16 mouse cellular contexts compared by ENCODE assay signal in genomic region chr5:35399704-35400320, GRCm38 (mm10). TPM values are rescaled to one million over a fixed set of nuclear protein-coding genes. Genes with fewer than 3 reads are reported as not detected.
DNase-seq lines count a peak whose midpoint lies in the region; ATAC-seq lines count a peak whose summit lies in the region.
"Had no signal": no experiment of that assay in that cellular context is flagged by ENCODE, and none has a peak within 500 bp of the region (broad histone marks: within the 10 kb centered on the region; RNA-seq: fewer than 3 reads in every experiment).

No protein-coding gene starts in this region.

- H3K27ac ChIP-seq in forebrain, embryonic 15.5 days (replicated peaks), result no peak overlapping the region
- H3K27ac ChIP-seq in forebrain, embryonic 16.5 days (ENCODE audit: low read length), result no peak overlapping the region
- H3K27ac ChIP-seq in neural tube, embryonic 15.5 days (replicated peaks), result no peak overlapping the region
- H3K27ac ChIP-seq in limb, embryonic 11.5 days (replicated peaks; ENCODE audit: low read depth, low read length), result no peak overlapping the region
- H3K27ac ChIP-seq: neural tube, embryonic 13.5 days had no signal

- H3K4me3 ChIP-seq in forebrain, embryonic 15.5 days, result 0 out of 2 replicates have a peak overlapping the region, but pooled peaks have one; percentile 3
- H3K4me3 ChIP-seq in forebrain, embryonic 16.5 days (replicated peaks; ENCODE audit: low read length), result no peak overlapping the region
- H3K4me3 ChIP-seq in neural tube, embryonic 15.5 days (replicated peaks), result no peak overlapping the region
- H3K4me3 ChIP-seq in limb, embryonic 11.5 days (ENCODE audit: low read depth, low read length), result no peak overlapping the region
- H3K4me3 ChIP-seq: neural tube, embryonic 13.5 days had no signal

- no peak overlapping the region for H3K4me2 ChIP-seq in forebrain, embryonic 15.5 days (replicated peaks)
- H3K4me2 ChIP-seq in forebrain, embryonic 16.5 days (ENCODE audit: low read length), result no peak overlapping the region; the same call in 1 of the 2 replicates
- no peak overlapping the region for H3K4me2 ChIP-seq in neural tube, embryonic 15.5 days
- no peak overlapping the region for H3K4me2 ChIP-seq in limb, embryonic 11.5 days (ENCODE audit: low read depth, severe bottlenecking)
- H3K4me2 ChIP-seq: lung, embryonic 14.5 days; neural tube, embryonic 13.5 days had no signal

- no peak overlapping the region for H3K9ac ChIP-seq in forebrain, embryonic 15.5 days (replicated peaks)
- H3K9ac ChIP-seq in forebrain, embryonic 16.5 days (replicated peaks; ENCODE audit: low read depth, low read length), result no peak overlapping the region
- H3K9ac ChIP-seq in neural tube, embryonic 15.5 days (replicated peaks), result no peak overlapping the region
- H3K9ac ChIP-seq in limb, embryonic 11.5 days (ENCODE audit: low read length), result no peak overlapping the region
- H3K9ac ChIP-seq: lung, embryonic 14.5 days; neural tube, embryonic 13.5 days had no signal

- peaks cover 18% of the 10 kb centered on the region for H3K4me1 ChIP-seq in forebrain, embryonic 15.5 days
- H3K4me1 ChIP-seq in forebrain, embryonic 16.5 days (replicated peaks; ENCODE audit: control insufficient read depth, insufficient read depth, low read length), result peaks cover 12% of the 10 kb centered on the region
- peaks cover 12% of the 10 kb centered on the region for H3K4me1 ChIP-seq in neural tube, embryonic 15.5 days
- peaks cover 6% of the 10 kb centered on the region; the same call in 1 of the 2 replicates for H3K4me1 ChIP-seq in limb, embryonic 11.5 days (ENCODE audit: control insufficient read depth, insufficient read depth, low read length)

- peaks cover 91% of the 10 kb centered on the region for H3K27me3 ChIP-seq in forebrain, embryonic 15.5 days
- peaks cover 79% of the 10 kb centered on the region for H3K27me3 ChIP-seq in forebrain, embryonic 16.5 days (replicated peaks; ENCODE audit: control insufficient read depth, insufficient read depth, low read length)
- peaks cover 89% of the 10 kb centered on the region for H3K27me3 ChIP-seq in neural tube, embryonic 15.5 days (replicated peaks)
- H3K27me3 ChIP-seq in limb, embryonic 11.5 days (ENCODE audit: control insufficient read depth, insufficient read depth, low read length), result peaks cover 92% of the 10 kb centered on the region

- no peaks in the 10 kb centered on the region for H3K9me3 ChIP-seq in forebrain, embryonic 15.5 days
- no peaks in the 10 kb centered on the region for H3K9me3 ChIP-seq in forebrain, embryonic 16.5 days (ENCODE audit: control insufficient read depth, low read length)
- H3K9me3 ChIP-seq in neural tube, embryonic 15.5 days (replicated peaks), result no peaks in the 10 kb centered on the region
- H3K9me3 ChIP-seq in limb, embryonic 11.5 days (ENCODE audit: control insufficient read depth, low read length), result no peaks in the 10 kb centered on the region
- H3K9me3 ChIP-seq: neural tube, embryonic 13.5 days had no signal

- WGBS in forebrain, embryonic 15.5 days, result under 1% methylated on average over 48 of the region's 48 CpGs
- WGBS in forebrain, embryonic 16.5 days, result under 1% methylated on average over 48 of the region's 48 CpGs
- under 1% methylated on average over 48 of the region's 48 CpGs for WGBS in neural tube, embryonic 15.5 days
- under 1% methylated on average over 48 of the region's 48 CpGs for WGBS in limb, embryonic 11.5 days

- peak; percentile 62 for DNase-seq in neural tube, embryonic 10.5 days (ENCODE audit: extremely low spot score, low spot score)
- peak; percentile 63 for DNase-seq in limb, embryonic 11.5 days (ENCODE audit: low spot score)
- DNase-seq in adipocyte (ENCODE audit: low spot score), result no peak
- DNase-seq in gastrocnemius, postnatal 10 days, result no peak
- DNase-seq: cerebellum, postnatal 25 days; gastrocnemius, postnatal 36 days; kidney, postnatal 10 days; lung, embryonic 14.5 days had no signal

- no peak for ATAC-seq in forebrain, embryonic 15.5 days (replicated peaks)
- no peak for ATAC-seq in forebrain, embryonic 16.5 days
- no peak for ATAC-seq in neural tube, embryonic 15.5 days (ENCODE audit: low FRiP score)
- ATAC-seq in limb, embryonic 11.5 days (ENCODE audit: insufficient number of reproducible peaks, low FRiP score, low TSS enrichment, low read depth), result no peak

- no peaks in the 10 kb centered on the region for H3K36me3 ChIP-seq in forebrain, embryonic 15.5 days
- no peaks in the 10 kb centered on the region for H3K36me3 ChIP-seq in forebrain, embryonic 16.5 days (ENCODE audit: control insufficient read depth, insufficient read depth)
- H3K36me3 ChIP-seq in neural tube, embryonic 15.5 days, result no peaks in the 10 kb centered on the region
- no peaks in the 10 kb centered on the region for H3K36me3 ChIP-seq in limb, embryonic 11.5 days (ENCODE audit: control insufficient read depth, insufficient read depth, low read length)
- H3K36me3 ChIP-seq: neural tube, embryonic 13.5 days had no signal

RNA-seq across cellular contexts. Expression of gene Hmx1, which starts 10.9 kb away (rescaled TPM):
- polyA plus RNA-seq in forebrain, embryonic 15.5 days (2015; fragmentation: Nextera tagmentation; extraction: Ambion mirVana), result not detected in 2 replicates
- polyA plus RNA-seq in forebrain, embryonic 16.5 days (2015; fragmentation: Nextera tagmentation; extraction: Ambion mirVana), result not detected in 2 replicates
- polyA plus RNA-seq in neural tube, embryonic 15.5 days (2015; fragmentation: Nextera tagmentation; extraction: Ambion mirVana), result 0.73 and 1.4 TPM in 2 replicates
- polyA plus RNA-seq in limb, embryonic 11.5 days (2014; fragmentation: Nextera tagmentation; extraction: Ambion mirVana), result 0.13 and 0.28 TPM in 2 replicates
- total RNA-seq in gastrocnemius, postnatal 10 days (2021), result not detected
- total RNA-seq: adrenal gland, adult 18-20 months; gastrocnemius, postnatal 36 days; layer of hippocampus, postnatal 14 days; megakaryocyte, adult 5-6 weeks had no signal
- polyA plus RNA-seq: heart, embryonic 14.5 days; lung, embryonic 14.5 days had no signal

Comparison
In these comparisons a context has a peak if more than half of its experiments do, and no peak if none do; other contexts are left out.
1. DNase-seq: peak in neural tube, embryonic 10.5 days (single experiment) and limb, embryonic 11.5 days (single experiment); none in adipocyte (single experiment) and gastrocnemius, postnatal 10 days (single experiment).